Mouse (Mus musculus) erythroblast, adult 5-6 weeks (primary cell): ENCODE data around the gene Crebzf. TPM values are rescaled to one million over a fixed set of nuclear protein-coding genes. Genes with fewer than 3 reads are reported as not detected.

Experiments used
- ATAC-seq: replicated peaks from 2 replicates; pipeline ENCODE4 v1.8.0; 2016; ENCODE audit warnings: moderate number of reproducible peaks, mild to moderate bottlenecking, moderate TSS enrichment, inconsistent platforms; ENCODE audit not compliant: poor library complexity, low FRiP score, severe bottlenecking
- total RNA-seq, 2 experiments: library from RNA; stranded (forward) in 1 of 2; stranded (reverse) in 1 of 2; fragments of 150-400 nt in 1 of 2; fragments of 200-764, 138-1000 nt in 1 of 2; gene quantifications; 2 replicates each; pipeline versions ENCODE4 v1.2.3 to v1.2.4; 2015 to 2017; ENCODE audit warnings: low replicate concordance in 2 of 2

Gene Crebzf
- total RNA-seq (2015; ENCODE audit: low replicate concordance) (66.3 and 72.1 TPM in 2 replicates), total RNA-seq (2017; ENCODE audit: low replicate concordance) (54.6 and 56.1 TPM in 2 replicates)

DNA sequence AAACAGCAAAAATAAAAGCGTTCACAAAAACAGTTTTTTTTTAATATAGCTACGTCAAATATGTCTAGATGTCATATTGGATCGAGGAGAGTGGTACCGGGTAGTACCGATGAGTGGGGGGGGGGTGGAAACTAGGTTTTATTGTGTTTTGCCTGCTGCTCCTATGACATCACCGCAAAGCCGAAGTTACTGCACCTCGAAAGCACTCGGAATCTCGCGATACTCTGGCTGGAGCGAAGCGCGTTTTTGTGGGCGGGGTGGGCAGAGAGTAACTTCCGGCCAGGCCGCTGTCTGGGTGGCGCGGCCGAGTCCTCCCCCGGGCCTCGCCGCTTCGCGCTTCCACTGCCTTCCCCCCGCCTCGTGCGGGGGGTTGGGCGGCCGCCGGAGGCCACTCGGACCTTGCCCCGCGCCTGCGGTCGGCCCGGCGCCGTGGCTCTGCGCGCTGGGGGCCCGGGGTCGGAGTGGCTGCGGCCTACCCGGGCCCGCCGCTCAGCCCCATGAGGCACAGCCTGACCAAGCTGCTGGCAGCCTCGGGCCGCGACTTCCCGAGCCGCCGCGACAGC lies at the start of gene Crebzf:
Gene Crebzf (plus strand): TSS at position 212 of the 563 bp plus-strand sequence.
- ATAC-seq, result peak; percentile 94

DNA sequence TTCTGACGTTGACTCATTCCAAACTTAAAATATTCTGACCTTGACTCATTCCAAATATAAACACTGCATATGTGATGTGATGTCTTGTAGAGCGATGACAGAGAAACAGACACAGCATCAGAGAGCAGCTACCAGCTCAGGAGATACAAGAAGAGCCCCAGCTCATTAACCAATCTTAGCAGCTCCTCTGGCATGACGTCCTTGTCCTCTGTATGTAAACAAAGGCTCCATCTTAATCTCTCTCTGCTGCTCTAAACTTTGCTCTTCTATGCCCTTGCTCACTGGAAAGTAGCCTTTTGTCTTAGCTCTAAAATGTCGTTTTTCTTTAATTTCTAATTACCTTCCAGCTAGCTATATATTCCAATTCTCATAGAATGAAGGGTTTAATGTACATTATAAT lies 47.5 kb upstream of the Crebzf start:
- no peak for ATAC-seq

DNA sequence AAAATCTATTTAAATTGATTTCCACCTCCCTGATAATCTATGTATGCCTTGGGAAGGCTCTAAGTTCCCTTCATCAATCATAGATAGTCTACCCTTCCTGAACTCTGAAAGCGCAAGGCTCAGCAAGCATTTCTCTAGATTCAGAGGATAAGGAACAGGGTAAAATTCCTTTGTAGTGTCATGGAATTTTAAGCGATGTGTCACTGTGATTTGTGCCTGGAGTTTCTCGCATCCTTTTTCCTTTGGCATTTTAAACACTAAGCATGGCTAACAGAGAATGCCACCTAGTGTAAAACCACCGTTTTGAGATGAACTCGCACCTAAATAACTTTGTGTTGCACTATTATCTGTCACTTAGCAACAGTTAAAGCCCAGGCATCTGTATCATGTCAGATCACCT lies 46.6 kb upstream of the Crebzf start:
- ATAC-seq, result no peak

DNA sequence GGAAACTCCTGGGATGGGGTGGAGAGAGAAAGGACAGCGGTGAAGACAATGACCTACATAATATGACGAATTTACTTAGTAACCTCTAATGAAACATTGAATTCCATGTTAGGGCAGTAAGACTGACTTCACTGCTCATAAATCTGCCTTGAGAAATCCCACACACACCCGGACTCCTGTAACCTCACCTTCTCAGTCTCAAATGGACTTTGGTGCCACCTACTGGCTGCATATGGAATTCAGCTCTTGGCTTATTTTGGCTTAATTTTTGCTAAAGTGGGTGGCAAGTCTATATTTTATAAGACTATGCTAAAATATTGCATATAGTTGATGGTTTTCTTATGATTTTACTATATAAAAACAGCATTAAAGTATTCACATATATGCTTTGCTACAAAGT lies 32.6 kb upstream of the Crebzf start:
- ATAC-seq, result peak; percentile 83

DNA sequence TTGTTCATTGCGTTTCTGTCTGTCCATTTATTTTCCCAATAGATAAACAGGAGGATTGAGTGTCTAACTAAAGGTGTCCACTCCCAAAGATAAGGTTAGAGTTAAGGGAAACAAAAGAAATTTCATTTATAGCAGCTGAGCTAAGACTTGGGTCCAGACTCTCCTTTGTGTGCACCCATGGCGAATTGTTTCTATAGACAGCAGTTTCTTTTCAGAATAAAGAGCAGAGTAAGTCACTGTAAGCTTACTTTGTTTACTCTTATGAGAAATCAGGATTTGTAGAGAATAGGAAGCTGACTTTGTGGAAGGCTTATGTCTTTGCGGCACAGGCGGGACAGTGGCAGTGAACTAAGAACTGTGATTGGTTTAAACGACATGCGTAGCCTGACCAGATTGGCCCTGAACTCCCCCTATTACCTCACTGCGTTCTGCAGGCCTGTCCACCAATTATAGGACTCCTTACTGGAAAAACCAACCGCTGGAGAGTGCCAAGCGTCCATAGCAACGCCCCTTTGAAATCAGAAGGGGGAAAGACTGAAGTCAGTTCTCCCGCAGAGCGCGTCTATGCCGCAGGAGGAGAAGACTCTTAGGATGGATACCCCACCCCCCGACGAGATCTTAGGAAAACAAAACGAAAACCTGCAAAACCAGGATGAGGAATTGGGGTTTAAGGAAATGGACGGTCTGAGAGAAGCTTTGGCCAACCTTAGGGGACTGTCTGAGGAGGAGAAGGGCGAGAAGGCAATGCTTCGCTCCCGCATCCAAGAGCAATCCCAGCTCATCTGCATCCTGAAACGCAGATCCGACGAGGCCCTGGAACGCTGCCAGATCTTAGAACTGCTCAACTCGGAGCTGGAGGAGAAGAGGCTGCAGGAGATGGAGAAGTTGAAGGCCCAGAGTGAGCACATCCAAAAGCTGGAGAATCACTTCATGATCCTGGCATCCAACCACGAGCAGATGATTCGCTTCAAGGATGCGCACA lies 16.2 kb upstream of the Crebzf start, which contains the start of gene Ccdc89:
Gene Ccdc89 (plus strand): TSS at position 558 of the 982 bp plus-strand sequence.
- no peak for ATAC-seq

DNA sequence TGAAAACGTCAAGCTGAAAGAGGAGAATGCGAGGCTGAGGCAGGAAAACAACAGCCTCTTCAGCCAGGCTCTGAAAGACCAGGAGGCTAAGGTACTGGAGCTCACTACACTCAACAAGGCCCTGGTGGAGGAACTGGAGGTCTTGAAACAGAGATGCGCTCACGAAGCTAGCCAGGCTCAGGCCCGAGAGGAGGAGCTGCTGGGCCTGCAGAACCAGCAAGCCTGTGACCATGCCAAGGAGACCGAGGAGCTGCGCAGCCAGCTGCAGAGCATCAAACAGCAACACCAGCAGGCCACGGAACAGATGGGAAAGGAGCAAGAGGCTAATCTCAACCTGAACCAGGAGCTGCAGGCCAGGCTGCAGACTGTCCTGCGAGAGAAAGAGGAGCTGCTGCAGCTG lies 15.5 kb upstream of the Crebzf start:
- ATAC-seq, result no peak

GRCm38 (mm10) chr7:90432221-90432620 lies 10.3 kb upstream of the Crebzf start:
- no peak for ATAC-seq

DNA sequence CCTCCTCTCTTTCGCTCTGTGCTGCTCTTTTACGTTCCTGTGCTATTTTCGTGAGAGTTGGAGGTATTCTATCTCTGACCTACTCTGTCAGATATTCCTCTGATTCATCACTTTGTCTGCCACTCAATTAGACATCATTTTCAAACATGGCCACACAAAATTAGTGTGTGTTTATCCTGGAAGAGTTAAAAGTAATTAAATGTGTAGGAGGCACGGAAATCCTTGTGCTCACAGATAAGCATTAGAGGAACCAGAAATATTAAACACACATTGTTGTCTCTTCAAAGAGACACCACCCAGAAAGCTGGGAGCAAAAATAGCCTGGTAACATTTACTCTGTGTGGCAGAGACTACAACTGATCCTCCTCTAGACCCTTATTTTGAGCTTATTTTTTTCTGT lies 2.5 kb upstream of the Crebzf start:
- no peak for ATAC-seq

- peak; percentile 26 for ATAC-seq
These were observed 459 bp upstream of the Crebzf start for GRCm38 (mm10) chr7:90442070-90442469.

DNA sequence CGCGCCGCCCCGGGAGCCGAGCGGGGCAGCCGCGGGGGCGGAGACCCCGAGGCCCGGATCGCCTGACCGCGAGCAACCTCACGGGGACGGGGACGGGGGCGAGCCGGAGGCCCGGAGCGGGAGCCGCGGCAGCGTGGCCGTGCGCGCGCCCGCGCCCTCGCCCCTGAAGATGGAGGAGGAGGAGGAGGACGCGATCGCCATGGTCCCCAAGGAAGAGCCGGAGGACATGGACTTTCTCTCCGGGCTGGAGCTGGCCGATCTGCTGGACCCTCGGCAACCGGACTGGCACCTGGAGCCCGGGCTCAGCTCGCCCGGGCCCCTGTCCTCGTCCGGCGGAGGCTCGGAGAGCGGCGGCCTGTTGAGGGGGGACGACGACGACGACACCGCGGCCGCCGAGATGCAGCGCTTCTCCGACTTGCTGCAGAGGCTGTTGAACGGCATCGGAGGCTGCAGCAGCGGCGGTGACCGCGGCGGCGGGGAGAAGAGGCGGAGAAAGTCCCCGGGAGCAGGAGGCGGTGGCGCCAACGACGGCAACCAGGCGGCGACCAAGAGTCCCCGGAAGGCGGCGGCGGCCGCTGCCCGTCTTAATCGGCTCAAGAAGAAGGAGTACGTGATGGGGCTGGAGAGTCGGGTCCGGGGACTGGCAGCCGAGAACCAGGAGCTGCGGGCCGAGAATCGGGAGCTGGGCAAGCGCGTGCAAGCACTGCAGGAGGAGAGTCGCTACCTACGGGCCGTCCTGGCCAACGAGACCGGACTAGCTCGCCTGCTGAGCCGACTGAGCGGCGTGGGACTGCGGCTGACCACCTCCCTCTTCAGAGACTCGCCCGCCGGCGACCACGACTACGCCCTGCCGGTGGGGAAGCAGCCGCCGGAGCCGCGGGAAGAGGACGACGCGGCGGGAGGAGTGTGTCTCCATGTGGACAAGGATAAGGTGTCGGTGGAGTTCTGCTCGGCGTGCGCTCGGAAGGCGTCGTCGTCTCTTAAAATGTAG lies 867 bp downstream of the Crebzf start:
- ATAC-seq, result peak; percentile 73

DNA sequence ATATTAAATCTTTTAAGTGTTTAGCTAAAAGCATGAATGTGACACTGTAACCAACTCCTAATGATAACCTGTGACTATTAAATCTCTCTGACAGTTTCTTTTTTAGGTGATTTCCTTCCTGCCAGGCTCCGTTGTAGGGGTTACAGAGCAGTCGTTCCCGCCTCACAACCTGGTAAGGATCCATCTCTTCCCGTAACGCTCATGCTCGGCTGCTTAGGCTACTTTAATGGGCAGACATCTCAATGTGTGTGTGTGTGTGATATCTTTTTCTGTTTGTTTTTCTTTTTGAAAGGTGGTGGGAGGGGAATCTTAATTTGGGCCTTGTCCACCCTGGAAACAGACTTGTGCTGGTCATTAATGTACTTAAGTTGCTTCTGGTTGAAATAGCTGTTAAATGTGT lies 1.7 kb downstream of the Crebzf start:
- ATAC-seq, result peak; percentile 43

DNA sequence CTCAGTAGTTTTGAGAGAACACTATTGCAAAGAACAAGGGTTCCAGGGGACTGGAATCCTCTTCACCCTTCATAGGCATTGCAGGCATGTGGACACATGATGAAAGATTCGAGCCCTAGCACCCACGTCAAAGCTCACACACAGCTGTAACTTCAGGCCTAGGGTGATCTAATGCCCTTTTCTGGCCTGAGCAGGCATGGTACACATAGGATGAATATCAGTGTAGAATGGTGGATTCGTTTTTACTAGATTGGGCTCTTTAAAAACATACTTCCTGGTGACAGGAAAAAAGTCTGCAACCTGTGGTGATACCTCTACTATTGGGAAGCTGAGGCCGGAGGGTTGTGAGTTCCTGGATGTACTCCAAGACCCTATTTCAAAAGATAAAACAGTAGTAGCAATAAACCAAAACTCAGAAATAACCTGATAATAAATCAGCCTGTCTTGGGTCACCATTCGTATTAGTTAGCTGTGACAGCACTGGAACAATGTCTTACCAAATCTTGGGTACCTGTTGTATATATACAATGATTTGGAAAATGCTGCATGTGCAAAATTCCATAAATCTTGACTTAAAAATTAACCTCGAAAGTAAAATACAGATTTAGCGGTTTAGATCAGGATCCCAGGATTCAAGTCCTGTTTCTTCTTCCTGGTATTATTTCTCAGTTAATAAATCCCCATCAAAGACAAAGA lies 13.8 kb downstream of the Crebzf start:
- no peak for ATAC-seq

DNA sequence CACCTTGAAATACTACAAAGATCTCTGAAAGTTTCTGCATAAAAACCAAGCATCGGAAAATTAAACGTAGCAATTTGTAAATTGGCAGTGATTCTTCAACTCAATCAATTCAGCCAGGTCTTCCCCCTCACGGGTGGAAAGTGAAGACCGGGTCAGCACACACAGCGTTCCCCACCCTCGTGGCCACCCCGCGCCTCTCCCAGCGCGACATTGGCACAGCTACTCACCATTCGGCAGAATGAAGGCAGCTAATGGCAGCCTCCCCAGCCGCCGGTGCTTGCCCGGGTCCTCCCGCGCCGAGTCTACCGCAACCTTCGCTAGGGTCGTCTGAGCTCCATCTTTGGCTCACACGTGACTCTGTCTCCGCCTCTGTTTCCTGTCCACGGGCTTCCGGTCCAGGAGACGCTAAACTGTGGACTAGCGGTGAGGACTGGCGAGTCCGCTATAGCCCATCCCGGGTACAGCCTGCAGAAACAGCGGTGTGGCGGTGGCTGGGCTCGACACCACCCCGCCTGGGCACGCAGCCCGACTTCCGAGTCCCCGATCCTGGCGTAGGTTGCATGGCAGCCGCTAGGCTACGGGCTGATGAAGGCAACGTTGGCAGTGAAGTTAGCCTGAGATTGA lies 14.4 kb downstream of the Crebzf start, which contains the start of gene Tmem126a:
Gene Tmem126a (minus strand): TSS at position 385 of the 624 bp plus-strand sequence.
- ATAC-seq, result peak; percentile 96

- ATAC-seq, result peak; percentile 17; the same call in 1 of the 2 replicates
These were observed 15.0 kb downstream of the Crebzf start for GRCm38 (mm10) chr7:90457517-90457916.

- ATAC-seq, result no peak
These were observed 17.8 kb downstream of the Crebzf start for GRCm38 (mm10) chr7:90460330-90460729.

DNA sequence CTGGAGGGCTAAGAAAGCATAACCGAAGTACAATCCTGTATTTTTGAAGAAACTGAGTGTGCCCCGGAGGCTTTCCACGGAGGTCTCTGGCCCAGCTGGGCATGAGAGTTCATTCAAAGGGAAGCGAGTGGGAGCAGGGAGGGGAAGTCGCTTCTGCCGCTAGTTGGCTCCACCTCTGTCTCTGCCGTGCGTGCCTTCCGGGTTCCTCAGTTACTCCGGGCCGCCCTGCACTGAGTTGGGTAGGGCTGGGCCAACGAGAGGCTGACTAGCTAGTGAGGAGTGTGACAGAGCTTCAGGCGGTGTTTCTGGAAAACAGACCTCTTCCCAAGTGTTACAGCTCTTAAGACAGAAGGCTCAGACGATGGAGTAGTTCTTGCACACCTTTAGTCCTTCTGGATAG lies 18.4 kb downstream of the Crebzf start:
- 0 out of 2 replicates have a peak, but pooled peaks have one; percentile 36 for ATAC-seq

- no peak for ATAC-seq
These were observed 18.9 kb downstream of the Crebzf start for GRCm38 (mm10) chr7:90461441-90461840.

- no peak for ATAC-seq
These were observed 31.0 kb downstream of the Crebzf start for GRCm38 (mm10) chr7:90473511-90473910.
